Mouse (Mus musculus): ENCODE measurements around the gene Hoxc10.

GRCm38 (mm10) chr15:102980912-102981311 lies 14.3 kb downstream of the Hoxc10 start:
- TF ChIP-seq CTCF (IDR thresholded peaks at IDR 0.05; ENCODE audit: low read depth, low read length) (no peak), POLR2A (IDR thresholded peaks at IDR 0.05; ENCODE audit: borderline replicate concordance, low read depth, low read length) (no peak)

Data from bone marrow macrophage, adult 2 months (primary cell).